Mouse (Mus musculus) A20 (cell line): Measurements from ENCODE around the gene Snx8.
A peak's percentile ranks its signal among the peaks of the same experiment; 100 is the strongest.
"Not testable (repeated sequence)": the region's sequence is repeated elsewhere in the genome, so short reads cannot be mapped to it uniquely, and the experiment has no call there.

ENCODE experiments used
- DNase-seq: peaks from one replicate; pipeline ENCODE4 v3.0.0-alpha.2; 2011; ENCODE audit warnings: low read depth, low spot score

Snx8 gene

DNA sequence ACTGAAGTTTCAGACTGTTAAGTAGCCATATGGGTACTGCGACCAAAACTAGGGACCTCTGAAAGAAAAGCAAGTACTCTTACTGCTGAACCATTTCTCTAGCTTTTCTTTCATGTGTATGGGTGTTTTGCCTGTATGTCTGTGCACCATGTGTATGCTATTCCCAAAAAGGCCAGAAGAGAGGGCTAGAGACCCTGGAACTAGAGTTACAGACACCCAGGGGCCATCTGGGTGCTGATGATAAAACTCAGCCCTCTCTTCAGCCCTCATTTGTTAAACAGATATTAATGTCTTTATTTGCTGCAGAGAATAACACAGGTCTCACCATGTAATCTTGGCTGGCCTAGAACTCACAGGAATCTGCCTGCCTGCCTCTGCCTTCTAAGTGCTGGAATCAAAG is 4.6 kb downstream of the Snx8 start:
- peak; percentile 77 for DNase-seq

DNA sequence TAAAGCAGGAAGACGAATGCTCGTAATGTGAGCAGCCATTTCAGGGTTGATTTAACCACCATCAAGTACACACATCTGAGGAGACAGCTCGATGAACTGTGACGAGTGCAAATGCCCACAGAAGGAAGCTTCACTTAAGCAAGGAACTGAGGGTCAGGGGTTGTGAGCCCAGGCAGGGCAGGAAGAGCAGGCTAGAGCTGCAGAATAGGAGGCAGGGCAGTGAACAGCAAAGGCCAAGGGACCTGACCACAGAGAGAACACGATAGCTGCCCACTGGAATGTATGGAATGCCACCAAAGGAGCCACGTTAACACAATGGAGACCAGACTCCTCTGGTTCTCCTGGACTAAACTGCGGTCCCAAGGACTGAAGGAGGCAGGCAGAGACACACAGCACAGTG is 5.5 kb downstream of the Snx8 start:
- peak; percentile 88 for DNase-seq

DNA sequence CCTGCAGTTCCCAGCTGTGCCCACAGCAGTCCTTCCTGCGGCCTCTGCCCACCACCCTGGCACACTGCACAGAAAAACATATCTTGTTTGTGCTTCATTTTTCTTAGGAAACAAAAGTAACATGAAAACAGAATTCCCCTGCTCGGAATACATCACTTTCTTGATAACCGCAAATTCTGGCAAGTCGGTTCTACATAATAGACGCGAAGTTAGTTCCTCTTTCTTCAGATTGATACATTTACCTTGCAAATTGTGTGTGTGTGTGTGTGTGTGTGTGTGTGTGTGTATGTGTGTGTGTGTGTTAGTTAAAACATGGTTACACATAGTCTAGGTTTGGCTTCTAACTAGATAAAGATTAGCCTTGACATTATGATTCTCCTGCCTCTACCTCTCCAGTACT is 6.4 kb downstream of the Snx8 start:
- peak; percentile 88 for DNase-seq

DNA sequence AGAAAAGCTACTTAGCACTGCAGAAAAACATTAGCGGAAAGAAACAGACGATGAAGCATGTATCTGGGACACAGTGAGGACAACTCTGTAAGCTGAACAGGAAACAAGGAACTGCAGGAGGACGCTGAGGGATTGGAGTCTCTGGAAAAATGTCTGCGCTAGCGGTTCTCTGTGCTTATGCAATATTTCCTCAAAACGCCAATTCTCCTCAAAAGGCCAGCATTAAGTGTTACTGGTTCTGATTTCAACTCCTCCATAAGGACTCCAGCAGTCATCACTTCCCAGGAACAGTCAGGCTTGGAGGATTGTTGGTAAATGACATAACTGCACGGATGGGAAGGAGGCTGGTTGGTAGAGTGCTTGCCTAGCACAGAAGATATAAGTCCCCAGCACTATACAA is 7.9 kb downstream of the Snx8 start:
- DNase-seq = no peak

DNA sequence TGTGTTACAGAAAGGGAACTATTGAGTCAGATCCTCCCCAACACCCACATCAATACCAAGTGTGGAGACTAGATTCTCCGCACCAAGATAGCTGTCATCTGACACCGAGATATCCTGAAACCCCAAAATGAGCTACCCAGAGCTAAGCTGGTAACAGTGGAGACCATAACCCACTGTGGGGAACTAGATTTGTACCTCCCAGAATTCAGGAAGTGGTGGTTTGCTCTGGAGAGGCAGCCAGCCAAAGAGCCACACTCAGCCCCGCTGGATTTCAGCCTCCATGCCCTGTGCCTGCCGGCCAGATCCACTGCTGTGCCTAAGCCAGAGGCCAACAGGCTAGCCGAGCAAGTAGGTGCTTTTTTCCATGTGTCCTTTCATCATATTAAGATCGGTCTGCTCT is 9.8 kb downstream of the Snx8 start:
- DNase-seq = no peak

DNA sequence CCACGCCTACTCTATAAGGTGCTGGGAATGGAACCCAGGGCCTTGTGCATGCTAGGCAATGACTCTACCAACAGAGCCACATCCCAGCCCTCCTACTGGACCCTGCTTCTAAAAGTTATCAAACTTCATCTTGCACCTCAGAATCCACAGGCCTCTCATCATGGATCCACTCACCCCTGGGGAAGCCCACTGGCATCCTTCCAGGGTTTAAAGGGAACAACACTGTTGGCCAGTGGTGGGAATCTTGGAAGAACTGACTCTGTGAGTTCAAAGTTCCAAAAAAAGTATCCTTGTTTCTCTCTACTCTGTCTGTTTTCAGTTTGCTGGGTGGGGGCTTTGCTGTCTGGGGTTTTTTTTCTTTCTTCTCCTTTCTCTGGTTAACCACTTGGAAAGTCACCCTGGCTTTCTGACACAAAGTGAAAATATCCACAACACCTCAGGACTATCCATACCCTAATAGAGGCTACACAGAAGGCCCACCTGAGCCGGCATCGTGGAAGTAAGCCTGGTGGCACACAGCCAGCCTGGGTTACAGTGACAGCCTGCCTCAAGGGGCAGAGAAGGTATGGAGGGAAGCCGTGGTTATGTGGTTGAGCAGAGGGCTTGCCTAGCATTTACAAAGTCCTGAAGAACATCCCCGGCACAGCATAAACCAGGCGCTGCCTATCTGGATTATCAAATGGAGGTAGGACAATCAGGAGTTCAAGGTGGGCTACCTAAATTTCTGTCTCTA is 10.8 kb downstream of the Snx8 start:
- DNase-seq = no peak

DNA sequence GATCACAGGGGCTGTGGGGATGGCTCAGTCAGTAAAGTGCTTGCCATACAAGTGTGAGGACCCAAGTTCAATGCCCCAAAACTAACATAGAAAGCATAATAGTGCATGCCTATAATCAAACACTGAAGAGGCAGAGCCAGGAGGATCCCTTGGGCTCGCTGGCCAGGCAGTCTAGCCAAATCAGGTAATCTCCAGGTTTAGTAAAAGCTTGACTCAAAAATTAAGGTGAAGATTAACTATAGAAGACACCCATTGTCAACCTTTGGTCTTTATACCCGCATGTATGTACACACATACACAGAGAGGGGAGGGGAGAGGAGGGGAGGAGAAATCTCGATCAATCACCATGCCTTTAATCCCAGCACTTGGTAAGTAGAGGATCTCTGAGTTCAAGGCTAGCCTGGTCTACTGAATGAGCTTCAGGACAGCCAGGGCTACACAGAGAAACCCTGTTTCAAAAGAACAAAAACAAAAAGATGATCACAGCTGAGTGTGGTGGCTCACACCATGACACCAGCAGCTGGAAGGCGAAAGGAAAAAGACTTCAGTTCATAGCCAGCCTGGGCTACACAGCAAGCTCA is 13.7 kb downstream of the Snx8 start:
- no peak for DNase-seq

DNA sequence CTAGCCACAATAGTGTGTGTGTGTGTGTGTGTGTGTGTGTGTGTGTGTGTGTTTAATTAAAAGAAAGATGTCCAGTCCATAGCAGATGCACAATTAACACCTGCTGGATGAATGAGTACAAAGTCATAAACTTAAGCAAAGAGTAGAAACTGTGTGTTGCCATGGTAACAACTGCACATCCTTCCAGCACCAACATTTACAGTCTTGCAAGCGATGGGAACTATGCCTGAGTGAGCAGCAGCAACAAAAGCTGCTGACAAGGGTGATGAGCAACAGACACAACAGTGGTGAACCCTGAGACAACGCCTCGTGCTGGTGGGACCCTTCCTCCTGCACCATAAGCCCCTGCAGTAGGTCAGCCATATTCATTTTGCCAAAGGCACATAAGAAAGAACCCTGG is 14.8 kb downstream of the Snx8 start:
- peak; percentile 89 for DNase-seq

DNA sequence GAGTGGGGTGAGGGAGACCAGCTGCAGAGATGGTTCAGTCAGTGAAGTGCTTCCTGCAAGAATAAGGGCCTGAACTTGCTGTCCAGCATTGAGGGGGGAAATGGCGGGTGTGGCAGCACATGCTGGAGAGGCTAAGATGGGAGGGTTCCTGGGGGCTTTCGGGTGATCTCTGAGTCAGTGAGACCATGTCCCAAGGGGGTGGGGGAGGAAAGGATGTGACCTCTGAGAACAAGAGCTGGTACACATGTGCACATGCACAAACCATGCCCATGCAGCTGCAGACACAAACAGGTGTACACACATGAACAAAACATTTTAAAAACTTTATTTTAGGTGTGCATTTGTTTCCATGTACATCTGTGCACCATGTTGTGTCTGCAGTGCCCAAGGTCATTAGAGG is 15.4 kb downstream of the Snx8 start:
- peak; percentile 52 for DNase-seq

DNA sequence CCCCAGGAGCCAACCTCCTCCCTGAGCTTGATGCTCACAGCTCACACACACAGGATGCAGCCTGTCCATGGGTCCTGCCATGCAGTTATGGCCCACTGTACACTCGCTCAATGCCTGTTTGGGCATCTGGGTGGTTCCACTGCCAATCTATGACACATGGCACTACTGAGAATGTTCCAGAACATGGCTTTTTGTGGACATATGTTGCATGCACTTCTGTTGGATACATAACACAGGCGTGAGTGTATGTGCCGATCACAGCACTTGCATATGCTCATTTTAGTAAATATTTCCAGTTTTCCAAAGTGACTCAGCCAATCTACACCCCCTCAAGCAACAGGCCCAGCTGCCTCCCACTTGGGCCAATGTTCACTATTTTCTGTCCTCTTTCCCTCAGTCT is 17.4 kb downstream of the Snx8 start:
- DNase-seq = no peak

DNA sequence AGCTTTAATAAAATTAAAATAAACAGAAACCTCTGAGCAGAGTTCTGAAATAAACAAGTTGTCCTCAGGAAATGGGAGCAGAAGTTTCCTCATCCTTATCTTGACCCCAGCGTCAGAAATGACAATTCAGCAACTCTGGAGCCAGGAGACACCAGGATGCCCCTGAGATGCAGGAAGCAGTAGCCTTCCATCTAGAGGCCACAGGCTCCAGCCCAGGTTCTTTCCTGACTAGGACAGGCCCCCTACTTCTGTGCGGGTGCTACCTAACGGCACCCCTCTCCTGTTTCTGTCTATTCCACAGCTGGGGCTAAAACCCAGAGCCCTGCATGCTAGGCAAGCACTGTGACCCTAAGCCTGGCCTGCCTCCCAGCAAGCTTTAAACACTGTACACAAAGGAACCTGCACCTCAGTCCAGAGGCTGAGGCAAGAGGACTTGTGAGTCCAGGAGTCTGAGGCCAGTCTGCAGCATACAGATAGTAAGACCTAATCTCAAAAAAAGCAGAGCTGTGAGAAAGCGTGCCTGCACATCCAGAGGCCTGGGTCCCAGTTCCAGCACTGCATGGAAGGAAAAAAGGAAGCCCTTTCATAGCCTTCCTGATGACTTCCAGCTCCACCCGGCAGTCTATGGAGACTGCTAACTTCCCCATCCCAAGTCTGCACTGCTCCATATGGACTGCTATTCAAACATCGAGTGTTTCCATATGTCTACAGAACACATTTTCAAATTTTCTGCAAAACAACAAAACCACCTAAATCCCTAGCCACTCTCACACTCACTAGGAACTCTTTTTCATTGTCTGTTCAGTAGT is 18.4 kb downstream of the Snx8 start:
- DNase-seq = no peak

DNA sequence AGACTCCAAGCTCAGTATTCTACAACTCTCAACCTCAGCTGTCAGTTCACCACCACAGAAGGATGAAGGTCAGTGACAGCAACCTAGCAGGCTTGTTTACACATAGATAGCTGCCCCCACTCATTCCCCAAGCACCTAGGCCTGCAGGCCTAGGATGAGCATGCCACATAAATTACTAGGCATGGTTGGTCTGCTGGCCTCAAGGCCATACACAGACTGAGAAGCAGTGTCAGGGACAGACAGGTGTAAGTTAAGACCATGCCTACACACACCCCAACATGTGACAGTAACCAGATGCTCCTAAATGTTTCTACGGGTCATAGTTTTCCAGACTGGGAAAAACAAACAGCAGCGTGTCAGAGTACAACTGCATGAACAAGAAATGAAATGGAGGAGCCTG is 19.6 kb downstream of the Snx8 start:
- DNase-seq = no peak

DNA sequence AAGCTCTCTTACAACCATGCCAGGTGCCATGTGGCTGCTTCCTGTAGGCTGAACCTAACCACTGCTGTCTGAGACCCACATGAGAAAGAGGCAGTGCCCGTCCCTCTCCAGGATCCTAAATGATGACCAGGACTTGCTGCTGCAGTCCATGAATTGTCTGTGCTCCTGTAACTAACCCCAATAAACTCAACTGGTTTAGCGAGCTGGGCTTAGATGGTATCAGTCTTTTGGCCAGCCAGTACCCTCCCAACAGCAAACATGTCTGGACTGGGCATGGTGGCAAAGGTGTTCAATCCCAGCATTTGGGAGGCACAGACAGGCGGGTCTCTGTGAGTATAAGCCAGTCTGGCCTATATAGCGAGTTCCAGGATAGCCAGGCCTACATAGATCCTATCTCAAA is 20.1 kb downstream of the Snx8 start:
- DNase-seq = no peak

DNA sequence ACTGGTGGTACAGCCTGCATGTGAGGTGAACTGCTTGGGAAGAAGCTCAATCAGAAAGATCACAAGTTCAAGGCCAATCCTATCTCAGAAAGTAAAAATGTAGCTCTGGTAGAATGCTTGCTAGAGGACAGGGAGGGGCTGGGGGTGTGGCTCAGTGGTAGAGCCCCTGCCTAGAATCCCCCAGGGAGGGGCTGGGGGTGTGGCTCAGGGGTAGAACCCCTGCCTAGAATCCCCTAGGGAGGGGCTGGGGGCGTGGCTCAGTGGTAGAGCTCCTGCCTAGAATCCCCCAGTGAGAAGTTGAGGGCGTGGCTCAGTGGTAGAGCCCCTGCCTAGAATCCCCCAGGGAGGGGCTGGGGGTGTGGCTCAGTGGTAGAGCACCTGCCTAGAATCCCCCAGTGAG is 20.9 kb downstream of the Snx8 start:
- not testable (repeated sequence) for DNase-seq

DNA sequence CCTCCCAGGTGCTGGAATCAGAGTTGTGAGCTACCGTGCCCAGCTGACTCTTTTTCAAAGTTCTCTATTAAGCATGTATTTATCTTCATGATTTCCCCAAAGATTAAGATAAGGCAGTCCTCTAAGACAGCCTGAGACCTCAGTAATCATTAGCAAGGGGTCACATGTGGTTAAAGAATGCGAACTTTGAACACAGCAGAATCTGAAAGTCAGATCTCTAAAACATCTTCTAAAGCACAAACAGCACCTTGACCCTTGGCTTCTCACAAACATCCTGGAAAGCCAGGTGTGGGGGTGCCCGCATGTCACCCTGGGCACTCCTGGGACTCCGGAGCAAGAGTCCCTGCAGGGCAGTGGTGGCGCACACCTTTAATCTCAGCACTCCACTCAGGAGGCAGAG is 24.6 kb downstream of the Snx8 start:
- DNase-seq = no peak

DNA sequence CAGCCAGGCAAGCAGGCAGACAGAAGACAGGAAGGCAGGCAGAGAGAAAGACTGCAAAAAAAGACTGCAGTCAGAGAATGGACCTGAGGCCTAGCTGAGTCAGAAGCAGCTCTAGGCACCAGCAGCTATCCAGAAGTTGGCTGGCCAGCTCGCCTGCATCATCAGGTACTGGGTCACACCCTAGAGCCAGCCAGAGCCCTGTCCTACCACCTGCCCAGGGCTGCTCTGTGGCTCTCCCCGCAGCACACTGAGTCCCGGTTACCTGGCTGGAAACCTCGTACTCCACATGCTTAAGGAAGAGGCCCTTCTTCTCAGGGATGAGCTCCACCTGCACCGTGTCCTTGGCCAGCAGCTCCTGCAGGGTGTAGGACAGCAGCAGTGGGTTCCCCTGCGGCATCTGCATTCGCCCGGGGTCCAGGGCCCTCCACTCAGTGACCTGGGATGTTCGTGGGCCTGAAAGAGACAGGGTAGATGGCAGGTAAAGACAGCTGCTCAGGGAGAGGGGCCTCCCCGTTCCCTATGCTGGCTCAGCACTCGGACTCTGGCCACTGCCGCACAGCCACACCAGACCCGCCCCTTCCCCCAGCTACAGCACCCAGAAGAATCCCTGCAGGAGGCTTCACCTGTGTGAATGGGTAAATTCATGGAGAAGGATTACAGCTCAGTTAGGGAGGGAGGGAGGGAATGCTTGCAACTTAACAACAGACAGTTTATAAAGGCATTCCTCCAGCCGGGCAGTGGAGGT is 29.0 kb downstream of the Snx8 start:
- no peak for DNase-seq

DNA sequence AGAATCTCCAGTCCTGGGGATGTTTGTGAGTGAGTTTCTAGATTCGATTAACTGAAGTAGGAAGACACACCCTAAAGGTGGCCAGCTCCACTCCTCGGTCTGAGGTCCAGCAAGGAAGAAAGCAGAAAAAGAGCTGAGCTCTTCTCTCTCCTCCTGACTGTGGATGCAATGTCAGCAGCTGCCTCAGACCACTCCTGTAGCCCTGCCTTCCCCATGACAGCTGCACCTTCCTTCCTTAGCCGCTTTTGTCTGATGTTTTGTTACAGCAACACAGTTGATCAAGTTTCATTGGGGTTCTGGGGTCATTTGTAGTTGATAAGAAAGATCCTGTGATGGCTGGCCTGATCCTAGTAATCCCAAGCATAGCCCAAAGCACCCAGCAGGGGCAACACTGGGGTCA is 31.6 kb downstream of the Snx8 start:
- DNase-seq = no peak

DNA sequence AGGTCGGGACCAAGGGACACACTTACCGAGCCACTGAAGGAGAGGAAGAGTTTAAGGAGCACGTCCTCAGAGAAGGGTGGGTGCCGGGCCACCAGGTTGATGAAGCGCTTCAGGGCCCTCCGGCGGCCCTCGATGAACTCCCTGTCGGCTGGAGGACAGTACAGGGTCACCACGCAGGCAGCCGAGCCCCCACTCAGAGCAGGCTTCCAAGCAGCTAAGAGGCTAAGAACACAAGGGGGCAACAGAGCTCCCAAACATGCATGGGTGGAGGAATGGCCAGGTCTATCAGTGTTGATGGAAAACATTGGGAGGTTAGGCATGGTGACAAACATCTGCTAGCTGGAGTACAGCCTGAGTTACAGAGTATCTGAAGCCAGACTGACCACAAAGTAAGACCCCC is 33.1 kb downstream of the Snx8 start:
- DNase-seq = no peak

DNA sequence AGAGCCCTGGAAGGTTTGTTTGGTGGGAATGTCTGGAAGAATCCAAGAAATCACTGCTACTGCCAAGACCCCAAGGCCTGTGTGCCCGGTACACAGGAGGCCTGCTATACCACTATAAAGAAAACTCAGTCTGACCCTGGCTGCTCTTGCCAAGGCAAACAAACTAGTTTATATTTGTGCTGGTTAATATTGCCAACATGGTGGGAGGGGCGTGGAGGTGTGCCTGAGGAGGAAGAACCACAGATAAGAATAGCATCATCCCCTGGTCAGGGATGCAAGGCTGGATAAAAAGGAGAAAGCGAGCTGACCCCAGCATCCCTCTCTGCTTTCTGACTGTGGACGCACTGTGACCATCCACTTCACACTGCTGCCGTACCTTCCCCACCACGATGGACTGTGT is 36.7 kb downstream of the Snx8 start:
- no peak for DNase-seq

DNA sequence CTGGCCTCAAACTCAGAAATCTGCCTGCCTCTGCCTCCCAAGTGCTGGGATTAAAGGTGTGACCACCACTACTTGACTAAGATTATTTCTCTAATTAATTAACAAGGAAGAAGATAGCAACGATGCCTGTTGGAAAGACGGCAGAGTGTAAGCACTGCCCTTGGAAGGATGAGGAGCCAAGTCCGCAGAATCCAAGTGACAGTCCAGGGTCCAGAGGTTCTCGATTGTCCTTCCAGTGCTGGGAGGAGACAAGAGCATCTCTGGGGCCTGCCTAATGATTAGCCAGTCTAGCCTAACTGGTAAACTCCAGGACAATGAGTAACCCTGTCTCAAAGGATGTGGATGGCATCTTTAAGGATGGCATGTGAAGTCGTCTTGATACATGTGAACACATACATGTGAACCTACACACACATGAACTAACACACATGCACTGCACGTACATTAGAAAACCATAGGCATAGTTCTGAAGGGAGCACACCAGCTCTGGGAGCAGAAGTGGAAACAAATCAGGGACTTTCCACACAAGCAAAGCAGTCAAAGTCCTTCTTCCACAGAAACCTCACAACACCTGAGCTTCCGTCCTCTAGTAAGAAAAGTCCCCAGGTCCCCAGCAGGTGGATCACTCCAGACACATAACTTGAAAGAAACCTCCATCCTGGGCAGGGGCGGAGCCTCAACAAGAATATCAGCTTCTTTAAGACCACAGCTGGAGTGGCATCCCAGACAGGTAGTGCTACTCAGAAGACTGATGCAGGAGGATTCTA is 38.1 kb downstream of the Snx8 start:
- no peak for DNase-seq

DNA sequence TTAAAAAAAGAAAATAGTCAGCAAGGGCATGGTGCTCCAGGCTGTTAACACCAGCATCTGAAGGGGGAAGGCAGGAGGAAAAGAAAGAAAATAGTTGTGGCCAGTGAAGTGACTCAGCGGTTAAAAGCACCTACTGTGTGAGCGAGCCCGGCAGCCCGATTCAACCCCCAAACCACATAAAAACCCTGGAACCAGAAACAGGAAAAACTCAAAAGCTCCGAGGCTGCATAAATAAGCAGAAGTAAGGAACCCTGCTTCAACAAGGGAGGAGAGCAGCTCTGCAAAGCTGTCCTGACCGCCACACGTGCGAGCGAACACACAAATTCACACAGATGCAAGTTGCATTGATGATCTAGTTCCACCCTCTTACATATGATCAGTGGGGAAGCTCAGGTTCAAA is 39.2 kb downstream of the Snx8 start:
- no peak for DNase-seq

DNA sequence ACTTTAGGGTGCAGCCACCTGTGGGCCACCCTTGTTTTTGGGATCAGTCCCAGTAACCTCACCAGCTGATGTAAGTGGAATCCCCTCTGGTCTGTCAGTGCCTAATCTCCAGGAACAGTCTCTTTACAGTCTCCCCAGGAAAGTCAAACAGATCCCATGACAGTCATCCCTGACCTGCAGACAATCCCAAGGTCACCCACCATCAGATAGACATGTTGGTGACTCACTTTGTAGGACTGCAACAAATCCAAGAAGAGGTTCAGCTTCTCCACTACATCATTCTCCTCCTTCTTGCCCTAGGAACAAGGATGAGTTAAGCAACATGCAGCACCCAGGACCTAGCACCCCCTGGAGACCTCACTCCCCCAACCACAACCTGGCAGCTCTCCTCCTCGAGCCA is 43.0 kb downstream of the Snx8 start:
- DNase-seq = no peak
